Mouse (Mus musculus): ENCODE measurements around the gene Atpif1. TPM values are rescaled to one million over a fixed set of nuclear protein-coding genes. Genes with fewer than 3 reads are reported as not detected.

The Atpif1 gene
- polyA plus RNA-seq, 1 experiment from 2014 or later = 936 TPM

DNA sequence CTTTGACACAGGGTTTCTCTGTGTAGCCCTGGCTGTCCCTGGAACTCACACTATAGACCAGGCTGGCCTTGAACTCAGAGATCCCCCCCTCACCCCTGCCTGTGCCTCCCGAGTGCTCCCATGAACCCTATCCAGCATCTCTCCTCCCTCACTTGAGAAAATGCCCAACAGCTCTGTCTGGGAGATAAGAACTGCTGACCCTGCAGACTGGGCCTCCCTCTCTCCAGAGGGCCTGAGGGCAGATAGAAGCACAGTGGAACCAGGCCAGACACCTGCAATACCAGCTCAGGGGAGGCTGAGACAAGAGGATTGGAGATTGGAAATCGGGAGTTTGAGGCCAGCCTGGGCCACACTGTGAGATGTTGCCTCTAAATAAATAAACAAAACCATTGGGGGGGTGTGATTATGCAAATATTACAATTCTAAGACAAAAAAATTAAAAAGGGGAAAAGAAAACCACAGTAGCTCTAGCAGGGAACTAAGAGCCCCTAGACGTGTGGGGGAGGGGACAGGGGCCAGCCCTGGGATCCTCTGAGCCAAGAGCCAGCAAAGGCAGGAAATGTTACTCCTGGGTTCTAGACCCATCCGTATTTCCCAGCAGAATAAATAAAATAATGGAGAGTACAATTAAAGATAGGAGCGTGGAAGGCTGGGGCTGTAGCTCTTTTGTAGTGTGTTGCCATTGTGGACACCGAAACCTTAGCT, 28.3 kb downstream of the Atpif1 start:
- Histone ChIP-seq H3K9me3 (no peaks in the 10 kb centered on the region), H3K4me2 (replicated peaks) (no peak overlapping the region), H3K4me1 (peaks cover 14% of the 10 kb centered on the region), H3K27ac (no peak overlapping the region), H3K27me3 (no peaks in the 10 kb centered on the region), H3K9ac (no peak overlapping the region), H3K4me3 (no peak overlapping the region), H3K36me3 (no peaks in the 10 kb centered on the region)
- no peak for ATAC-seq (ENCODE audit: low FRiP score, low read depth)
- 65% methylated on average over 6 of the region's 6 CpGs for WGBS

DNA sequence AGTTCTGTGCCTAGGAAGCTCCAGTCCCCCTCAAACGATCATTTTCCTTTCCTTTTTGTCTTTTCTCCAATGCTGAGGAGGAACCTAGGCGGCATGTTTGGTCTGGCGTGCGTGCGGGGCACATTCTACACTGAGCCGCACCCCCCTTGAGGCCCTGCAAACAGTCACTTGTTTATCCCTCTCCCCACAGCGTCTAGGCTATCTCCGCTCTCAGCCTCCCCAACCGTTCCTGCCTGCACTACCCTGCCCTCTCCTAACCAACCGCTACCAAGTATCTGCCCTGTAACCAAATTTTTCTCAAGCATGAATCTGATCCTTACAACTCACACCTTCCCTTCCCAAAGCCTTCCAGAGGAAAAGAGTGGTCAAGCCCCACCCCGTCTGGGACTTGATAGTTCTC, 30.1 kb downstream of the Atpif1 start:
- WGBS = 83% methylated on average over 11 of the region's 11 CpGs
- no peaks in the 10 kb centered on the region for H3K9me3 ChIP-seq

DNA sequence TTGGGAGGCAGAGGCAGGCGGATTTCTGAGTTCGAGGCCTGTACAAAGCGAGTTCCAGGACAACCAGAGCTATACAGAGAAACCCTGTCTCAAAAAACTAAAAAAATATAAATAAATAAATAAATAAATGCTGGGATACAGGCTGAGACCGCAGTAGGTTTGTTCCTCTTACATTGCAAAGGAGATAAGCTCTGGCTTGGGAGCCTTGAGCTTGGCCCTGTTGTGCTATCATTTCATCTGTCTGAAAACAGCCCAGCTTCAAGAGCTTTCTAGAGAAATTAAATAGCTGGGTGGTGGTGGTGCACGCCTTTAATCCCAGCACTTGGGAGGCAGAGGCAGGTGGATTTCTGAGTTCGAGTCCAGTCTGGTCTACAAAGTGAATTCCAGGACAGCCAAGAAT, 31.8 kb downstream of the Atpif1 start:
- H3K9me3 ChIP-seq = no peaks in the 10 kb centered on the region
- no peak overlapping the region for H3K27ac ChIP-seq
- no peaks in the 10 kb centered on the region for H3K4me1 ChIP-seq
- no peak overlapping the region for H3K4me2 ChIP-seq (replicated peaks)
- H3K4me3 ChIP-seq = no peak overlapping the region
- no peak for ATAC-seq (ENCODE audit: low FRiP score, low read depth)
- WGBS = 94% methylated on average over 6 of the region's 6 CpGs
- H3K9ac ChIP-seq = no peak overlapping the region
- H3K36me3 ChIP-seq = peaks cover 28% of the 10 kb centered on the region
- no peaks in the 10 kb centered on the region for H3K27me3 ChIP-seq

More for the DNA sequence above, 30.1 kb downstream of the Atpif1 start:
- Histone ChIP-seq H3K27me3 (no peaks in the 10 kb centered on the region), H3K4me2 (replicated peaks) (no peak overlapping the region), H3K36me3 (peaks cover 13% of the 10 kb centered on the region), H3K27ac (no peak overlapping the region), H3K4me3 (no peak overlapping the region), H3K4me1 (peaks cover 4% of the 10 kb centered on the region; the same call in 1 of the 2 replicates), H3K9ac (no peak overlapping the region)
- no peak for ATAC-seq (ENCODE audit: low FRiP score, low read depth)

DNA sequence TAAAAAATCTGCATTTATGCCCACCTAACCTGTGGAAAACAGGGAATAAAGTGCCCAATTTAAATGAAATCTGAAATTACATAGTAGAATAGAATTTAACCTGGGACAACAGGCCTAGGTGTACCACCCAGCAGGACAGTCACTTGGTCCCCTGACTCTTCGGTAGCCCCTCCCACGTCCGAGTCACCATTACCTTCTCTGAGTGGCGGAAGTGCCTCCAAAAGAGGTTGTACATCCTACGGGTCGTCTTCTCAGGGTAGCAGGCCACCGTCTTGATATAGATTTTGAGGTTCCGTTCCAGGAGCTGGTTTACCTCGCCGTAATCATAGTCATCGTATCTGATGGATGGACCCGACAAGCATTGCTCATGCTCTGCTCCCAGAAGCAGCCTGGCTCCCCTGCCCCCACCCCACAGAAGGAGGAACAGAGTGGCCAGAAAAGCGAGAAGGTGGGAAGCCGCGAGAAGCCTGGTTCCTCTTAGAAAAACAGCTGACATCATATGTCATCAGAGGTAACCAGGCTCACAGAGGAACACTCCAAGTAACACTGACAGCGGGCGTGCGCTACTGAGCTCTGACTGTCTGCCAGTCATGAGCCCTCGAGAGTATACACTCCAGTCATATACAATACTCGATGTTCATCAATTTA, 39.1 kb downstream of the Atpif1 start:
- no peaks in the 10 kb centered on the region for H3K27me3 ChIP-seq
- no peak for ATAC-seq (ENCODE audit: low FRiP score, low read depth)
- H3K9me3 ChIP-seq = no peaks in the 10 kb centered on the region
- peaks cover 16% of the 10 kb centered on the region; the same call in 1 of the 2 replicates for H3K4me1 ChIP-seq
- WGBS = 83% methylated on average over 20 of the region's 20 CpGs
- no peak overlapping the region for H3K4me3 ChIP-seq
- H3K9ac ChIP-seq = no peak overlapping the region
- H3K36me3 ChIP-seq = peaks cover 56% of the 10 kb centered on the region
- H3K27ac ChIP-seq = no peak overlapping the region
- H3K4me2 ChIP-seq (replicated peaks) = no peak overlapping the region

DNA sequence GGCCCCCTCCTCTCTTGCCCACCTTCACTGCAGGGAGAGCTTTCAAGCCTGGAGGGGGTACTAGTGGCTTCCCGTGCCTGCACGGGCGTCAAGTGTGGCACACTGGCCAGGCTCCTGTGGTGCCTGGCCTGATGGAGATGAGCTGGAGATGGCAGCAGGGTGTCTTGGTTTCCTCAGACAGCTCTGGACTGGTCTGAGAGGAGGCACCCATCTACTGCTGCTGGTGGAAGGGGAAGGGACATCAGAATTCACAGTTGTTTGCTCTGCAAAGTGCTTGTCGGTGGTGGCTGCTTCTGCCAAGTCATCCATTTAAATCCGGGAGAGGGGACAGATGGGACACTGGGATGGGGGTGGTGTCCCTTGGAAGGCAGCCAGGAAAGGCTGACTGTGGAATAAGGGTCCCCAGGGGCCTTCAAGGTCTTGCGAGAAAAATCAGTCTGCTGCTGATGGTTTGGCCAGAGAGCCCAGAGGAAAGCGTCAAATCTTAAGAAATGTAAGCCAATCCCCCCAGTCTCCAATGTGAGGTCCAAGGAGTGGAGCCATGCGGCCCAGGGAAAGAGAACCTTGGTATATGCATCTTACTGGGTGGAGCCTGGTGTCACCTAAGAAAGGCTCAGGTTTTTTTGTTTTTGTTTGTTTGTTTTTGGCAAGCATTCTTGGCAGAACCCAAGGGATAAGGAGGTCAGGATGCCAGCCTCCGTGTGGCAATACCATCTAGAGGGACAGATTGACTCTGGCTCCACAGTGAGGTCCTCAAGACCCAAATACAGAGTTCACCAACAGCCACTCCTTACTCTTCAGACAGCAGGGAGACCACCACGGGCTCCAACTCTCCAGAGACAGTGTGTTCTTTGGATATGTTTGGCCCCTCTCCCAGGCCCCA, 41.0 kb downstream of the Atpif1 start:
- Histone ChIP-seq H3K27me3 (no peaks in the 10 kb centered on the region), H3K9me3 (no peaks in the 10 kb centered on the region), H3K36me3 (peaks cover 39% of the 10 kb centered on the region), H3K4me3 (no peak overlapping the region), H3K9ac (no peak overlapping the region), H3K4me2 (replicated peaks) (no peak overlapping the region), H3K4me1 (peaks cover 16% of the 10 kb centered on the region; the same call in 1 of the 2 replicates), H3K27ac (no peak overlapping the region)
- 71% methylated on average over 10 of the region's 10 CpGs for WGBS
- ATAC-seq (ENCODE audit: low FRiP score, low read depth) = no peak

DNA sequence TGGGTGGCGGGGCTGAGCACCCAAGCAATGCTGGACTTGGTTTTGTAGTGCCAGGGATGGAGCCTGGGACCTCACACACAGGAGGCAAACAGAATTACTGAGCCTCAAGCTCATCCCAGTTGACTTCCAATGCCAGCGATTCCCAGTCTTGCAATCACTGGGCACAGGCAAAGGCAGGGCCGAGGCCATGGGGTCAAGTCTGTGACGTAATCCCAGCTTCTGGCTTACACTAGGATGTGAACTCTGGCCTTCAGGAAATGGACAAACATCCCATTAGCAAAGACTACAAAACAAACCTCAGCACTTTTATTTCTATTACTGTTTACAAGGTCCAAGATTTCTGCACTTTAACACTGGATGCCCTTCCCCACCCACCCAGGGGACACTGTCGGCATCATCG, 41.7 kb downstream of the Atpif1 start:
- no peak overlapping the region for H3K4me3 ChIP-seq
- no peak overlapping the region for H3K4me2 ChIP-seq (replicated peaks)
- H3K27me3 ChIP-seq = no peaks in the 10 kb centered on the region
- no peak for ATAC-seq (ENCODE audit: low FRiP score, low read depth)
- peaks cover 16% of the 10 kb centered on the region; the same call in 1 of the 2 replicates for H3K4me1 ChIP-seq
- H3K9me3 ChIP-seq = no peaks in the 10 kb centered on the region
- H3K9ac ChIP-seq = no peak overlapping the region
- WGBS = 82% methylated on average over 6 of the region's 6 CpGs
- H3K27ac ChIP-seq = no peak overlapping the region
- H3K36me3 ChIP-seq = peaks cover 33% of the 10 kb centered on the region

DNA sequence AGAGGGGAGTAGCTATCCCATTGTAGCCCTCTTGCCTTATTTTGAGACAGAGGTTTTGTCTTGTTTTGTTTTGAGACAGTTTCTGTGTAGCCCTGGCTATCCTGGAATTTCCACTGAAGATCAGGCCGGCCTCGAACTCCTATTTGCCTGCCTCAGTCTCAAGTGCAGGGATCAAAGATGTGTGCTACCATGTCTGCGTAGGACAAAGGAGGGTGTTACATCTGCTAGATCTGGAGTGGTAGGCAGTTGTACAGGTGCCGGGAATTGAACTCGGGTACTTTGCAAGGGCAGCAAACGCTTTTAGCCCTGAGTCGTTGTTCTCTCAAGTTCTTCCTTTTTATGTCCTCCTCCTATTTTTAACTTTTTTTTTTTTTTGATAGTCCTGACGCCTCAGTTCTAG, 42.4 kb downstream of the Atpif1 start:
- peaks cover 29% of the 10 kb centered on the region for H3K36me3 ChIP-seq
- no peak overlapping the region for H3K4me3 ChIP-seq
- WGBS = 91% methylated on average over 8 of the region's 8 CpGs
- no peaks in the 10 kb centered on the region for H3K9me3 ChIP-seq
- no peak overlapping the region for H3K9ac ChIP-seq
- no peak overlapping the region for H3K27ac ChIP-seq
- H3K4me1 ChIP-seq = peaks cover 16% of the 10 kb centered on the region; the same call in 1 of the 2 replicates
- H3K27me3 ChIP-seq = no peaks in the 10 kb centered on the region
- no peak for ATAC-seq (ENCODE audit: low FRiP score, low read depth)
- H3K4me2 ChIP-seq (replicated peaks) = no peak overlapping the region

DNA sequence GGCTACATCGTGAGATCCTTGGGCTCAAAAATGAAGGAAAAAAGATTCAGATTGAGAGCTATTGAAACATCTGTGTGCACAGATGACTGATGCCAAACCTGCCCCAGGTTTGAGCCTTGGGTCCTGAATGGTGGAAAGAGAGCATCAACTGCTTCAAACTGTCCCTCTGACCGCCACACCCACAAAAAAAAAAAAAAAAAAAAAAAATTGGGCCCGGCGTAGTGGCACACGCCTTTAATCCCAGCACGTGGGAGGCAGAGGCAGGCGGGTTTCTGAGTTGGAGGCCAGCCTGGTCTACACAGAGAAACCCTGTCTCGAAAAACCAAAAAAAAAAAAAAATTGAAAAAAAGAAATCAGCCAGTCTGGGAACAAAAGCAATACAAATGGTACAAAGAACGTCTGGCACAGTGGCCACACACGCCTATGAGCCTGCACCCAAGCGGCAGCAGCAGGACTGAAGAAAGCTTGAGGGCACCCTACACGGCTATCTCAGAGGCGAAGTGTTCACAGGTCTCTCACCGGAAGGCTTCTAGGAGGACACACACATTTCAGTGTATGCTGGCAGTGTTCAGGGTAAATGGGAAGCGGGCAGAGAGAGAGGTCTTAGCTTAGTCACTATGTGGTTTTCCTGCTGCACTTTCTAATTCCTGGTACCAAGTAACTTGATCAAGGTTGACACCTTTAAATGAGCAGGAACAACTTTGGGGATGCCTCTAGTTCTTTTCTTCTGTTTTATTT, 43.0 kb downstream of the Atpif1 start:
- no peak for ATAC-seq (ENCODE audit: low FRiP score, low read depth)
- Histone ChIP-seq H3K27me3 (no peaks in the 10 kb centered on the region), H3K36me3 (peaks cover 29% of the 10 kb centered on the region), H3K9ac (no peak overlapping the region), H3K4me2 (replicated peaks) (no peak overlapping the region), H3K9me3 (no peaks in the 10 kb centered on the region), H3K4me3 (no peak overlapping the region), H3K4me1 (peaks cover 14% of the 10 kb centered on the region; the same call in 1 of the 2 replicates), H3K27ac (no peak overlapping the region)
- 92% methylated on average over 15 of the region's 15 CpGs for WGBS

DNA sequence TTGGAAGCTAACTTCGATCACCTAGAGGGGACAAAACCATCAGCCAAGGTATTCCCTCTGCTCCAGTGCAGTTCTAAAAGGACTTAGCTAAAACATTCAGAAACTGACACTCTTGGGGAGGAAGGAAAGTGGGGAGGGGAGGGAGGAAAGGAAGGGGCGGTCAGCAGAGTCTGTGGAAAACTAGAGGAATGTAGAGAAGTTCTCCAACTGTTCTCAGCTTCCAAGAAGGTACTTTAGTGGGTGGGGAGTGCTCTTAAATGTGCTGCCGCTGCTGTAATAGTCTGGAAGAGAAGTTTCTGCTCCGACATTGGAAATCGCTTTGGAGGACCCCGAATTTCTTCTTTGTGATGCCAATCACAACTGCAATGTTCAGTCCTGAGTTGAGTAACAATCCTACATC, 44.5 kb downstream of the Atpif1 start:
- H3K4me2 ChIP-seq (replicated peaks) = no peak overlapping the region
- ATAC-seq (ENCODE audit: low FRiP score, low read depth) = no peak
- 0 out of 2 replicates have a peak, but pooled peaks cover 5% of the 10 kb centered on the region for H3K4me1 ChIP-seq
- H3K9ac ChIP-seq = no peak overlapping the region
- H3K9me3 ChIP-seq = no peaks in the 10 kb centered on the region
- H3K36me3 ChIP-seq = peaks cover 25% of the 10 kb centered on the region
- H3K27me3 ChIP-seq = no peaks in the 10 kb centered on the region
- H3K4me3 ChIP-seq = no peak overlapping the region
- 69% methylated on average over 6 of the region's 6 CpGs for WGBS
- no peak overlapping the region for H3K27ac ChIP-seq

DNA sequence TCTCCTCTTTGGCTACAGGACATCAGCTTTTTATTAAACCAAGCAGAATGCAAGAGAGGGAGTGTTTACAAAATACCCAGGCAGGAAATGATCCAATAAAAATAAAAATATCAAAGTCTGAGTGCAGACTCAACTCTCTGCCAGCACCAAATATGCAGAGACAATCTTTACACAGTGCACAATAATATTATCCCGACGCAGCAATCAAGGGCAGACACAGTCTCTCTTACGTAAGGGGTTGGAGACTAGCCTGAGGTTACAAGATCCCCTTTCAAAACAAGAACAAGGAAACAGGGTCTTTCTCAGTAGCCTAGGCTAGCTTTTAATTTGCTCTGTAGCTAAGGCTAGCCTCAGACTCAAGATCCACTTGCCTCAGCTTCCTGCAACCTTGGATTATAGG, 44.9 kb downstream of the Atpif1 start:
- Histone ChIP-seq H3K27me3 (no peaks in the 10 kb centered on the region), H3K4me2 (replicated peaks) (no peak overlapping the region), H3K4me1 (0 out of 2 replicates have a peak, but pooled peaks cover 5% of the 10 kb centered on the region), H3K36me3 (peaks cover 22% of the 10 kb centered on the region), H3K9ac (no peak overlapping the region), H3K9me3 (no peaks in the 10 kb centered on the region), H3K27ac (no peak overlapping the region), H3K4me3 (no peak overlapping the region)
- WGBS = 59% methylated on average over 3 of the region's 3 CpGs
- ATAC-seq (ENCODE audit: low FRiP score, low read depth) = no peak

DNA sequence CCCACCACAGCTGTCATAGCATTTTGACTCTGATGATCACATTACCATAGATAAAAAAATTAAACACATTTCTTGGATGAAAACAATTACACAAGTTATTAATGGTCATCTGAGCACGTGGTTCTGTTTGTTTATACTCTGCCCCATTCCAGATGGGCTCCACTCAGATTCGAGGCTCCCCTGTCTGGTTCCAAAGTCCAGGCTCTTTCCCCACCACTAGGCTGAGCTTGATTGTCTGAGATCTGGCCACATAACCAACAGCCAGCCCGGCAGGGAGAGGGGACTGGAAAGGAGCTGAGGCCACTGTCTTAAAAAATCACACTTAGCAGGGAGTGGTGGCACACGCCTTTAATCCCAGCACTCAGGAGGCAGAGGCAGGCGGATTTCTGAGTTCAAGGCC, 48.6 kb downstream of the Atpif1 start:
- Histone ChIP-seq H3K36me3 (no peaks in the 10 kb centered on the region), H3K4me3 (no peak overlapping the region), H3K4me1 (no peaks in the 10 kb centered on the region), H3K9ac (no peak overlapping the region), H3K4me2 (replicated peaks) (no peak overlapping the region), H3K9me3 (no peaks in the 10 kb centered on the region), H3K27ac (no peak overlapping the region), H3K27me3 (no peaks in the 10 kb centered on the region)
- 59% methylated on average over 5 of the region's 5 CpGs for WGBS
- ATAC-seq (ENCODE audit: low FRiP score, low read depth) = no peak

All from limb, embryonic 13.5 days (tissue).